Mouse (Mus musculus): ENCODE measurements around the gene Pank4. TPM values are rescaled to one million over a fixed set of nuclear protein-coding genes. Genes with fewer than 3 reads are reported as not detected.

Pank4 gene
- polyA plus RNA-seq, 1 experiment from 2014 or later: 41.1 TPM

DNA sequence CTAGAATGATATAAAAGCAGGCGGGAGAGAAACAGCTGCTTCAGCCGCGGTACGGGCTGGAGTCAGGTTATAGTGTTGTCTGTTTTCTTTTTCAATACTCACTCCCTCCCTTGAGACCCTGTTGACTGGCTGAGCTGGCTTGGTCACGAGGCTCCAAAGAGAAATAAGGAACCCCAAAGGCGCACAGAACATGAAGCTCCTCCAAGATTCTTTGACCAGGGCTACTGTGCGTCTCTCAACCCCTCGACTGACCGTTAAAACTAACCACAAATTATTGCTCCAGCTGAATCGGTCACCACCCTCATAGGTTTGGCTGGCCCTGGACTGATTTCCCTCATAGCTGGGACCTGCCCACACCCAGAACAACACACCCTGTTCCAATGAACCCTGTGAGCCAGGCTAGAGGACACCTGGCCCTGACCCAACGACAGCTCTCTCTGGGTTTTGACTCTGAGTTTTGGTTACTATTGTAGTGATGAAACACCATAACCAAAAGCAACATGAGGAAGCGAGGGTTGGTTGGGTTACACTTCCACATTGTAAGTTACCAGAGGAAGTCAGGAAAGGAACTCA, 34.7 kb upstream of the Pank4 start:
- no peak overlapping the region for H3K27ac ChIP-seq
- H3K4me1 ChIP-seq: no peaks in the 10 kb centered on the region
- peaks cover 4% of the 10 kb centered on the region; the same call in 1 of the 2 replicates for H3K27me3 ChIP-seq
- H3K4me3 ChIP-seq: no peak overlapping the region
- ATAC-seq: no peak
- no peaks in the 10 kb centered on the region for H3K36me3 ChIP-seq (ENCODE audit: poor library complexity, severe bottlenecking)
- H3K4me2 ChIP-seq: no peak overlapping the region
- WGBS: 88% methylated on average over 12 of the region's 12 CpGs
- H3K9me3 ChIP-seq (replicated peaks): no peaks in the 10 kb centered on the region
- H3K9ac ChIP-seq: no peak overlapping the region

DNA sequence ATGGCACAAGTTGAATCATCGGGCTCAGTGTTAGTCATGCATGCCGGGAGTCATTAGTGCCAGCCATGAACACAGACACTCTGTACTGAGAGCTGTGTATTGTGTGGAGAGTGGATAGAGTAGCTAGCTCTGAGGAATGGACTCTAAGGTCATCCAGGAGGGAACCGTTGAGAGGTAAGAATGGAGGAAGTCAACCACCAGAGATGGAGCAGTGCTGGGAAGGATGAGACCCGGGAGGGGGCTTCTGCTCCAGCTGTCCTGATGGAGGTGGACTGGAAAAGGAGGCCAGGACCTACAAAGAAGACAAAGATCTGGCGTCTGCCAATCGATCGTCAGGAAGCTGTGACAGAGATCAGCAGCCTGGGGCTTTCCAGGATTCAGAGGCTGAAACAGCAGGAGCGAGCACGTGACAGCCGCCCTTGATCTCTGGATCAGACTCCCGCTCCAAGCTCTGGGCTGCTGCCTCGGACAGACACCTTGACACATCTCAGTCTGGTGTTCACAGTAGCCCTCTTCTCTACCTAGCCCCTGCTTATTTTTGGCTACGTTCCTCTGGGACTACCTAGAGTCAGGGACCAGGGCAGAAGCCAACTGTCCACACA, 30.5 kb upstream of the Pank4 start:
- no peaks in the 10 kb centered on the region for H3K27me3 ChIP-seq

DNA sequence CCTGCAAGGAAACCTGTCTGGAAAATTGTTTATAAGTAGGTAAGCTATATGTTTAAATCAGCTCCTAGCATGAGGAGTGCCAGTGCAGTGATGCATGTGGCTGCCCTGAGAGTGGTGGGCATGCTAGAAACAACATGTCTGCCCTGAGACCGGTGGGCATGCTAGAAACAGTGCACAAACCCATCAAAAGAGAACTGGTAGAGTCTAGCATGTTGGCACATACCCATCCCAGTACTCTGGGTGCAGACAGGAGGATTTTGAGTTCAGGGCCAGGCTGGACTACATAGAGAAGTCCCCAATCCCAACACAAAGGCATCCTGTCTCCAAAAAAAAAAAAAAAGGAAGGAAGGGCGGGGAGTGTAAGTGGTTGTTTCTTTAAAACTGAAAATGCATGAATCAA, 29.1 kb upstream of the Pank4 start:
- no peak overlapping the region for H3K9ac ChIP-seq
- no peaks in the 10 kb centered on the region for H3K36me3 ChIP-seq (ENCODE audit: poor library complexity, severe bottlenecking)
- H3K9me3 ChIP-seq (replicated peaks): no peaks in the 10 kb centered on the region
- no peak overlapping the region for H3K4me3 ChIP-seq
- H3K27me3 ChIP-seq: no peaks in the 10 kb centered on the region
- H3K27ac ChIP-seq: no peak overlapping the region
- H3K4me2 ChIP-seq: no peak overlapping the region
- whole genome bisulfite sequencing: 88% methylated on average over 2 of the region's 2 CpGs
- ATAC-seq: no peak
- no peaks in the 10 kb centered on the region for H3K4me1 ChIP-seq

More for the DNA sequence above, 30.5 kb upstream of the Pank4 start:
- no peak overlapping the region for H3K4me2 ChIP-seq
- H3K9me3 ChIP-seq (replicated peaks): no peaks in the 10 kb centered on the region
- H3K4me1 ChIP-seq: no peaks in the 10 kb centered on the region
- H3K36me3 ChIP-seq (ENCODE audit: poor library complexity, severe bottlenecking): no peaks in the 10 kb centered on the region
- WGBS: 66% methylated on average over 13 of the region's 13 CpGs
- H3K4me3 ChIP-seq: no peak overlapping the region
- ATAC-seq: no peak
- no peak overlapping the region for H3K27ac ChIP-seq
- no peak overlapping the region for H3K9ac ChIP-seq

- ATAC-seq: no peak
- Histone ChIP-seq H3K36me3 (ENCODE audit: poor library complexity, severe bottlenecking) (no peaks in the 10 kb centered on the region), H3K4me2 (no peak overlapping the region), H3K4me3 (no peak overlapping the region), H3K27me3 (no peaks in the 10 kb centered on the region), H3K27ac (no peak overlapping the region), H3K4me1 (no peaks in the 10 kb centered on the region), H3K9me3 (replicated peaks) (no peaks in the 10 kb centered on the region), H3K9ac (no peak overlapping the region)
- 81% methylated on average over 7 of the region's 7 CpGs for WGBS
Observed at GRCm38 (mm10) chr4:154935788-154936187, 28.1 kb upstream of the Pank4 start.

DNA sequence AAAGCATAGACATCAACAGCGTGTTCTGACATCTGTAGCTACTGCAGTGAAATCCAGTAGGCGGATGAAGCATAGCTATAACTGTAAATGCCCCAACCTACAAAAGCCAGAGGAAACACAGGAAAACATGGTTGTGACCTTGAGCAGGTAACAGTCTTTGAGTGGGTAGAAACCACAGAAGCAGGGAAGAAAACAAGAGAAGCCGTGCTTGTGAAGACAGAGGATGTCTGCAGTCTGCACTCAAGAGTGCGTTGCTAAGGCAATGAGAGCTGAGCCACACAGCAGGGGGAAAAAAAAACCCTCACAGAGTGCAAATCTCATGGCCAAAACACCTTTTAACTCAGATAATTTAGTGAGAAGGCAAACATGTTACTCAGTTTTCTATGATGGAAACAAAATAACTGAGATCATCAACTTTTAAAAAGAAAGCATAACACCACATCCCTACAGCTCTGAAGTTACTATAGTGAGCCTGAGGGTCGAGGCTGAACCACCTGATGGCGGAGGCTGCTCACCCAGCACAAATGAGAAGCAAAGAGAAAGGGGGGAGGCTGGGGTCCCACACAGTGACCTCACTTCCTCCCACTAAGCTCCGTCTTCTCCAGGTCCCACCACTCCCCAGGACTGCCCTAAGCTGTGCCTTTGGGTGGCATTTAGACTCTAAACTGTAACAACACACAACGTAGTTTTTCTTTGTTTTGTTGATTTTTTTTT, 27.2 kb upstream of the Pank4 start:
- no peak overlapping the region for H3K4me3 ChIP-seq
- no peaks in the 10 kb centered on the region for H3K4me1 ChIP-seq
- no peak overlapping the region; the same call in 1 of the 2 replicates for H3K9ac ChIP-seq
- WGBS: 46% methylated on average over 8 of the region's 8 CpGs
- no peak overlapping the region for H3K27ac ChIP-seq
- no peak overlapping the region for H3K4me2 ChIP-seq
- no peaks in the 10 kb centered on the region for H3K9me3 ChIP-seq (replicated peaks)
- H3K36me3 ChIP-seq (ENCODE audit: poor library complexity, severe bottlenecking): no peaks in the 10 kb centered on the region
- no peaks in the 10 kb centered on the region for H3K27me3 ChIP-seq
- ATAC-seq: no peak

DNA sequence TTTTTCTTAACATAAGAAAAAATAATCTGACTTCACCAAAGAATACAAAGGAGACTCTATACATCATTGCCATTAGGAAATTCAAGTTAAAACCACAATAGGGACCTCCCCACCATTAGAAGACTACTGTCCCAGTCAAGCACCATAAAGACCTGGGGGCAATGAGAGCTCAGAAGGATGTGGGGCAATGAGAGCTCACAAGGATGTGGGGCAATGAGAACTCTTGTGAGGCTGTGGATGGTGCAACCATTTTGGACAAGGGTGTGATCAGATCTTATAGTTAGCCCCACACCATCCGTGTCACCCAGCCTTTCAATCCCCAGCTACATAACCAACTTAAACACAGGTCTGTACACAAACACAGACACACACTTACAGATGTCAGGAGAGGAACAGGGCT, 26.2 kb upstream of the Pank4 start:
- Histone ChIP-seq H3K27me3 (no peaks in the 10 kb centered on the region), H3K4me1 (no peaks in the 10 kb centered on the region), H3K4me2 (no peak overlapping the region), H3K9me3 (replicated peaks) (no peaks in the 10 kb centered on the region), H3K27ac (no peak overlapping the region), H3K4me3 (no peak overlapping the region), H3K36me3 (ENCODE audit: poor library complexity, severe bottlenecking) (no peaks in the 10 kb centered on the region), H3K9ac (no peak overlapping the region)
- no peak for ATAC-seq
- 80% methylated on average over 1 of the region's 1 CpGs for WGBS

DNA sequence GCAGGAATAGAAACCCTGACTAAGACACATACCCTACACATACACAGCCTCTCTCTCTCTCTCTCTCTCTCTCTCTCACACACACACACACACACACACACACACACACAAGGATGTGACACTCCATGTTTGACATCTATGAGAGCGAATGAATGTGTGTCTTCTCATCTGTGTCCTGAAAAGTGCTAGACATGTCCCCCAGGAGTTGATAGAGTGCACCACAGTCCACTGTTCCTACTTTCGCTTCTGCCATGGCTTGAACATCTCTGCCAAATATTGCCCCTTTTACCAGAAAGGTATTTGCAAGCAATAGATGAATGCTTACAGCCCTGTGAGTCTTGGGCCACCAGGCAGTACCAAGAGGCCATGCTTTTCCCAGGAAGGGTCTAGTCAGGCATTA, 23.8 kb upstream of the Pank4 start:
- 90% methylated on average over 2 of the region's 2 CpGs for WGBS
- H3K9me3 ChIP-seq (replicated peaks): no peaks in the 10 kb centered on the region
- H3K4me2 ChIP-seq: no peak overlapping the region
- H3K4me1 ChIP-seq: peaks cover 3% of the 10 kb centered on the region; the same call in 1 of the 2 replicates
- ATAC-seq: no peak
- no peaks in the 10 kb centered on the region for H3K36me3 ChIP-seq (ENCODE audit: poor library complexity, severe bottlenecking)
- H3K27me3 ChIP-seq: no peaks in the 10 kb centered on the region
- no peak overlapping the region for H3K9ac ChIP-seq
- no peak overlapping the region for H3K27ac ChIP-seq
- H3K4me3 ChIP-seq: no peak overlapping the region

GRCm38 (mm10) chr4:154941831-154942230, 22.1 kb upstream of the Pank4 start:
- peaks cover 18% of the 10 kb centered on the region for H3K4me1 ChIP-seq
- ATAC-seq: no peak
- WGBS: 90% methylated on average over 5 of the region's 5 CpGs
- no peaks in the 10 kb centered on the region for H3K9me3 ChIP-seq (replicated peaks)
- H3K27me3 ChIP-seq: no peaks in the 10 kb centered on the region
- H3K4me3 ChIP-seq: no peak overlapping the region
- H3K36me3 ChIP-seq (ENCODE audit: poor library complexity, severe bottlenecking): no peaks in the 10 kb centered on the region
- no peak overlapping the region for H3K4me2 ChIP-seq
- H3K27ac ChIP-seq: no peak overlapping the region
- H3K9ac ChIP-seq: no peak overlapping the region

GRCm38 (mm10) chr4:154942632-154943322, 21.1 kb upstream of the Pank4 start:
- Histone ChIP-seq H3K27me3 (no peaks in the 10 kb centered on the region), H3K9me3 (replicated peaks) (no peaks in the 10 kb centered on the region), H3K4me2 (no peak overlapping the region), H3K4me1 (peaks cover 25% of the 10 kb centered on the region), H3K27ac (no peak overlapping the region), H3K36me3 (ENCODE audit: poor library complexity, severe bottlenecking) (no peaks in the 10 kb centered on the region), H3K4me3 (no peak overlapping the region), H3K9ac (no peak overlapping the region)
- WGBS: 86% methylated on average over 10 of the region's 10 CpGs
- ATAC-seq: no peak

GRCm38 (mm10) chr4:154943323-154944039, 20.4 kb upstream of the Pank4 start:
- H3K4me1 ChIP-seq: peaks cover 31% of the 10 kb centered on the region
- H3K27ac ChIP-seq: no peak overlapping the region
- no peaks in the 10 kb centered on the region for H3K36me3 ChIP-seq (ENCODE audit: poor library complexity, severe bottlenecking)
- no peak overlapping the region for H3K4me2 ChIP-seq
- ATAC-seq: no peak
- WGBS: 88% methylated on average over 6 of the region's 6 CpGs
- no peaks in the 10 kb centered on the region for H3K9me3 ChIP-seq (replicated peaks)
- no peak overlapping the region for H3K9ac ChIP-seq
- H3K4me3 ChIP-seq: no peak overlapping the region
- H3K27me3 ChIP-seq: no peaks in the 10 kb centered on the region

- Histone ChIP-seq H3K4me3 (no peak overlapping the region), H3K9ac (no peak overlapping the region), H3K27ac (no peak overlapping the region), H3K27me3 (no peaks in the 10 kb centered on the region), H3K4me1 (peaks cover 38% of the 10 kb centered on the region), H3K9me3 (replicated peaks) (no peaks in the 10 kb centered on the region), H3K4me2 (no peak overlapping the region), H3K36me3 (ENCODE audit: poor library complexity, severe bottlenecking) (no peaks in the 10 kb centered on the region)
- peak; percentile 66 for ATAC-seq
- 21% methylated on average over 2 of the region's 2 CpGs for WGBS
Observed at GRCm38 (mm10) chr4:154944121-154944590, 19.8 kb upstream of the Pank4 start.

Data from forebrain, embryonic 13.5 days (tissue).